In genomic region chr9:37248381-37248906, GRCm38 (mm10) we compare ENCODE assay signal across 10 mouse cellular contexts. TPM values are rescaled to one million over a fixed set of nuclear protein-coding genes. Genes with fewer than 3 reads are reported as not detected.
DNase-seq lines count a peak whose midpoint lies in the region; ATAC-seq and TF ChIP-seq lines count a peak whose summit lies in the region.
"Had no signal": no experiment of that assay in that cellular context is flagged by ENCODE, and none has a peak within 500 bp of the region (broad histone marks: within the 10 kb centered on the region; RNA-seq: fewer than 3 reads in every experiment).

No protein-coding gene starts in this region.

- no peaks in the 10 kb centered on the region for H3K9me3 ChIP-seq in lung, embryonic 16.5 days (ENCODE audit: control insufficient read depth, low read length)
- no peaks in the 10 kb centered on the region for H3K9me3 ChIP-seq in forebrain, embryonic 16.5 days (ENCODE audit: control insufficient read depth, low read length)
- H3K9me3 ChIP-seq: limb, embryonic 12.5 days had no signal

- no peak for TF ChIP-seq CTCF in lung, adult 2 months (IDR thresholded peaks at IDR 0.05; ENCODE audit: insufficient read depth, low read length)

- TF ChIP-seq POLR2A in lung, adult 2 months (IDR thresholded peaks at IDR 0.05; ENCODE audit: borderline replicate concordance, extremely low read depth, low read depth, low read length), result no peak

- H3K27me3 ChIP-seq in lung, embryonic 16.5 days (ENCODE audit: control insufficient read depth, insufficient read depth, low read depth, low read length), result no peaks in the 10 kb centered on the region
- H3K27me3 ChIP-seq in forebrain, embryonic 16.5 days (replicated peaks; ENCODE audit: control insufficient read depth, insufficient read depth, low read length), result no peaks in the 10 kb centered on the region
- H3K27me3 ChIP-seq in splenic B cell, adult 2 months (ENCODE audit: control insufficient read depth, insufficient read depth, low read length, poor library complexity, severe bottlenecking), result no peaks in the 10 kb centered on the region
- H3K27me3 ChIP-seq: limb, embryonic 12.5 days had no signal

- peak; percentile 76; the same call in 1 of the 2 replicates for ATAC-seq in frontal cortex, adult (ENCODE audit: low TSS enrichment)
- ATAC-seq in lung, embryonic 16.5 days (ENCODE audit: low read depth), result peak; percentile 40; the same call in 1 of the 2 replicates
- peak; percentile 86 for ATAC-seq in forebrain, embryonic 16.5 days

- no peak overlapping the region for H3K4me2 ChIP-seq in lung, embryonic 16.5 days (ENCODE audit: low read depth, low read length)
- H3K4me2 ChIP-seq in forebrain, embryonic 16.5 days (ENCODE audit: low read length), result no peak overlapping the region
- H3K4me2 ChIP-seq: limb, embryonic 12.5 days had no signal

- H3K4me1 ChIP-seq in lung, embryonic 16.5 days (replicated peaks; ENCODE audit: control insufficient read depth, insufficient read depth, low read length), result no peaks in the 10 kb centered on the region
- H3K4me1 ChIP-seq in forebrain, embryonic 16.5 days (replicated peaks; ENCODE audit: control insufficient read depth, insufficient read depth, low read length), result peaks cover 5% of the 10 kb centered on the region; the same call in 1 of the 2 replicates
- H3K4me1 ChIP-seq in lung, adult 2 months (ENCODE audit: control insufficient read depth, insufficient read depth, low read length), result no peaks in the 10 kb centered on the region
- H3K4me1 ChIP-seq: limb, embryonic 12.5 days had no signal

- no peak overlapping the region for H3K27ac ChIP-seq in lung, embryonic 16.5 days (ENCODE audit: low read length)
- no peak overlapping the region; the same call in 1 of the 2 replicates for H3K27ac ChIP-seq in forebrain, embryonic 16.5 days (ENCODE audit: low read length)
- H3K27ac ChIP-seq: limb, embryonic 12.5 days had no signal

- H3K4me3 ChIP-seq in lung, embryonic 16.5 days (ENCODE audit: low read length), result no peak overlapping the region
- H3K4me3 ChIP-seq in forebrain, embryonic 16.5 days (replicated peaks; ENCODE audit: low read length), result no peak overlapping the region
- H3K4me3 ChIP-seq in lung, adult 2 months (replicated peaks; ENCODE audit: extremely low read depth, low read depth, low read length), result no peak overlapping the region
- H3K4me3 ChIP-seq: limb, embryonic 12.5 days had no signal

- no peaks in the 10 kb centered on the region for H3K36me3 ChIP-seq in lung, embryonic 16.5 days (ENCODE audit: control insufficient read depth, insufficient read depth, low read length)
- H3K36me3 ChIP-seq in forebrain, embryonic 16.5 days (ENCODE audit: control insufficient read depth, insufficient read depth), result no peaks in the 10 kb centered on the region
- no peaks in the 10 kb centered on the region for H3K36me3 ChIP-seq in splenic B cell, adult 2 months (ENCODE audit: control insufficient read depth, insufficient read depth, low read length, poor library complexity, severe bottlenecking)
- H3K36me3 ChIP-seq: limb, embryonic 12.5 days had no signal

- WGBS in lung, embryonic 16.5 days, result 44% methylated on average over 3 of the region's 3 CpGs
- WGBS in forebrain, embryonic 16.5 days, result 38% methylated on average over 3 of the region's 3 CpGs
- 69% methylated on average over 3 of the region's 3 CpGs for WGBS in lung, adult 2 months

- no peak for DNase-seq in frontal cortex, postnatal 10 days (ENCODE audit: low spot score in 2 of 2)
- DNase-seq in lung, postnatal 10 days, result no peak
- peak; percentile 40 for DNase-seq in splenic B cell, adult 2 months (ENCODE audit: low read depth, low spot score)
- DNase-seq in lung, adult 2 months, result no peak
- no peak for DNase-seq in frontal cortex, postnatal 25 days (ENCODE audit: low spot score in 2 of 2)
- DNase-seq: adrenal gland, postnatal 25 days had no signal

- no peak overlapping the region for H3K9ac ChIP-seq in lung, embryonic 16.5 days (ENCODE audit: low read length)
- no peak overlapping the region for H3K9ac ChIP-seq in forebrain, embryonic 16.5 days (replicated peaks; ENCODE audit: low read depth, low read length)
- H3K9ac ChIP-seq: limb, embryonic 12.5 days had no signal

RNA-seq across cellular contexts. Expression of gene Slc37a2, which starts 7.1 kb away (rescaled TPM):
- polyA plus RNA-seq in lung, embryonic 16.5 days (2015; fragmentation: Nextera tagmentation; extraction: Ambion mirVana), result 2.0 and 2.4 TPM in 2 replicates
- polyA plus RNA-seq in forebrain, embryonic 16.5 days (2015; fragmentation: Nextera tagmentation; extraction: Ambion mirVana), result 1.0 and 1.3 TPM in 2 replicates
- polyA plus RNA-seq in lung, adult 2 months (2012; rRNA removed), result 4.4 and 6.5 TPM in 2 replicates

RNA-seq across cellular contexts. Expression of gene Tmem218, which starts 40.4 kb away (rescaled TPM):
- polyA plus RNA-seq in lung, embryonic 16.5 days (2015; fragmentation: Nextera tagmentation; extraction: Ambion mirVana), result 13.4 TPM in 2 replicates
- 9.7 and 11.0 TPM in 2 replicates for polyA plus RNA-seq in forebrain, embryonic 16.5 days (2015; fragmentation: Nextera tagmentation; extraction: Ambion mirVana)
- 2.3 and 3.1 TPM in 2 replicates for polyA plus RNA-seq in lung, adult 2 months (2012; rRNA removed)
